ENCODE assay signal across 8 mouse cellular contexts in the genomic region with DNA sequence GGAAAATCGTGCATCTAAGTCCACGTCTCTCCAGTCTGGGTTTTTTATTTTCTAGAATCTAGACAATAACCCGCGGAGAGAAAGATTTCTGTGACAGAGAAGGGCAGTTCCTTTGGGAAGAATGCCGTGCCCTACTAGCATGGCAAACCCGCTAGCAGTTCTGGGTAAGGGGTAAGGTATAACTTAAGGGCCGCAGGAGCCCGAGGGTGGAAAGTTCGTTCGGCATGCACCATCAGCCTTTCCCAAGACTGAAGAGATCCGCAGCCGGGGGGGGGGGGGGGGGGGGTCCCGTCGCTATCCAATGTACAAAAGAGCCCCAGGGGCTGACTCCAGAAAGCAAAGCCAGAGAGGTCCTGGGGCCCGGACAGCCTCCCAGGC. TPM values are rescaled to one million over a fixed set of nuclear protein-coding genes. Genes with fewer than 3 reads are reported as not detected.
DNase-seq lines count a peak whose midpoint lies in the region; ATAC-seq and TF ChIP-seq lines count a peak whose summit lies in the region.

No protein-coding gene starts in this region.

- peak overlapping the region; percentile 60 for H3ac ChIP-seq in C2C12 (ENCODE audit: control insufficient read depth, insufficient read length, low read depth)

- peaks cover 11% of the 10 kb centered on the region for H3K79me3 ChIP-seq in C2C12 (ENCODE audit: low read depth)

- peak overlapping the region; percentile 69 for H3K4me2 ChIP-seq in heart, embryonic 13.5 days
- peak overlapping the region; percentile 54 for H3K4me2 ChIP-seq in hindbrain, embryonic 15.5 days
- peak overlapping the region; percentile 54 for H3K4me2 ChIP-seq in midbrain, embryonic 14.5 days (ENCODE audit: low read length)

- WGBS in heart, embryonic 13.5 days = 16% methylated on average over 11 of the region's 15 CpGs
- 24% methylated on average over 11 of the region's 15 CpGs for WGBS in hindbrain, embryonic 15.5 days
- 24% methylated on average over 14 of the region's 15 CpGs for WGBS in midbrain, embryonic 14.5 days

- TF ChIP-seq POLR2A in bone marrow macrophage, adult 2 months (IDR thresholded peaks at IDR 0.05; ENCODE audit: borderline replicate concordance, low read depth, low read length) = no peak

- H3K9ac ChIP-seq in heart, embryonic 13.5 days = peak overlapping the region; percentile 88
- peak overlapping the region; percentile 75 for H3K9ac ChIP-seq in hindbrain, embryonic 15.5 days
- H3K9ac ChIP-seq in midbrain, embryonic 14.5 days (replicated peaks; ENCODE audit: low read length) = peak overlapping the region; percentile 78

- no peak for ATAC-seq in heart, embryonic 13.5 days (ENCODE audit: extremely low read depth, insufficient number of reproducible peaks, low FRiP score, low TSS enrichment)
- ATAC-seq in hindbrain, embryonic 15.5 days (ENCODE audit: low FRiP score, low read depth) = peak; percentile 46; the same call in 1 of the 2 replicates
- ATAC-seq in midbrain, embryonic 14.5 days (ENCODE audit: low FRiP score, low TSS enrichment) = peak; percentile 44

- peaks cover 6% of the 10 kb centered on the region for H3K4me1 ChIP-seq in heart, embryonic 13.5 days
- 0 out of 2 replicates have a peak, but pooled peaks cover 3% of the 10 kb centered on the region for H3K4me1 ChIP-seq in bone marrow macrophage, adult 2 months (ENCODE audit: control insufficient read depth, insufficient read depth, low read length)
- H3K4me1 ChIP-seq in hindbrain, embryonic 15.5 days (replicated peaks) = peaks cover 8% of the 10 kb centered on the region
- peaks cover 6% of the 10 kb centered on the region; the same call in 1 of the 2 replicates for H3K4me1 ChIP-seq in midbrain, embryonic 14.5 days (ENCODE audit: control insufficient read depth, insufficient read depth, low read length)

- peaks cover 29% of the 10 kb centered on the region for H3K36me3 ChIP-seq in heart, embryonic 13.5 days
- peaks cover 19% of the 10 kb centered on the region for H3K36me3 ChIP-seq in C2C12 (ENCODE audit: control insufficient read depth, insufficient read depth)
- 0 out of 2 replicates have a peak, but pooled peaks cover 11% of the 10 kb centered on the region for H3K36me3 ChIP-seq in hindbrain, embryonic 15.5 days
- H3K36me3 ChIP-seq in midbrain, embryonic 14.5 days (ENCODE audit: control insufficient read depth, insufficient read depth, low read length) = peaks cover 11% of the 10 kb centered on the region; the same call in 1 of the 2 replicates

- H3K4me3 ChIP-seq in heart, embryonic 13.5 days = peak overlapping the region; percentile 72
- peak overlapping the region; percentile 42 for H3K4me3 ChIP-seq in C2C12 (ENCODE audit: insufficient read depth, poor library complexity, severe bottlenecking)
- H3K4me3 ChIP-seq in bone marrow macrophage, adult 2 months (ENCODE audit: insufficient read depth, low read length) = peak overlapping the region; percentile 82
- peak overlapping the region; percentile 71 for H3K4me3 ChIP-seq in hindbrain, embryonic 15.5 days
- H3K4me3 ChIP-seq in midbrain, embryonic 14.5 days (replicated peaks; ENCODE audit: low read depth, low read length) = peak overlapping the region; percentile 58

- peak overlapping the region; percentile 87 for H3K27ac ChIP-seq in heart, embryonic 13.5 days (replicated peaks)
- H3K27ac ChIP-seq in bone marrow macrophage, adult 2 months (ENCODE audit: insufficient read depth, low read depth, low read length) = no peak overlapping the region; the same call in 1 of the 2 replicates
- peak overlapping the region; percentile 89 for H3K27ac ChIP-seq in hindbrain, embryonic 15.5 days (replicated peaks)
- peak overlapping the region; percentile 89 for H3K27ac ChIP-seq in midbrain, embryonic 14.5 days (replicated peaks; ENCODE audit: low read depth, low read length)

- H3K27me3 ChIP-seq in heart, embryonic 13.5 days (replicated peaks) = no peaks in the 10 kb centered on the region
- no peaks in the 10 kb centered on the region for H3K27me3 ChIP-seq in C2C12 (ENCODE audit: control insufficient read depth, insufficient read depth, insufficient read length)
- H3K27me3 ChIP-seq in hindbrain, embryonic 15.5 days = no peaks in the 10 kb centered on the region
- no peaks in the 10 kb centered on the region for H3K27me3 ChIP-seq in midbrain, embryonic 14.5 days (ENCODE audit: control insufficient read depth, insufficient read depth, low read length)

- no peak for TF ChIP-seq CTCF in C2C12 (IDR thresholded peaks at IDR 0.05; ENCODE audit: control insufficient read depth, insufficient read depth, insufficient read length)
- no peak for TF ChIP-seq CTCF in bone marrow macrophage, adult 2 months (IDR thresholded peaks at IDR 0.05; ENCODE audit: low read depth, low read length)

- H3K9me3 ChIP-seq in heart, embryonic 13.5 days = no peaks in the 10 kb centered on the region
- H3K9me3 ChIP-seq in hindbrain, embryonic 15.5 days = no peaks in the 10 kb centered on the region
- no peaks in the 10 kb centered on the region for H3K9me3 ChIP-seq in midbrain, embryonic 14.5 days (ENCODE audit: control insufficient read depth, low read length)

- peaks cover 31% of the 10 kb centered on the region for H3K79me2 ChIP-seq in C2C12 (ENCODE audit: control insufficient read depth, insufficient read depth)

- DNase-seq in heart, postnatal 4 days = no peak
- peak; percentile 37 for DNase-seq in midbrain, embryonic 14.5 days
- DNase-seq in spleen, postnatal 10 days (ENCODE audit: low spot score in 2 of 2) = no peak
- no peak for DNase-seq in ovary, adult 18-20 months (ENCODE audit: low spot score)

TF ChIP-seq in C2C12, 6 proteins besides CTCF, POLR2A, EP300 and RAD21:
- TF ChIP-seq FOSL1 (IDR thresholded peaks at IDR 0.05; ENCODE audit: insufficient read depth, low read length, poor library complexity, severe bottlenecking) (no peak), MYOG (IDR thresholded peaks at IDR 0.05; ENCODE audit: control insufficient read depth, extremely low read depth, insufficient read length) (no peak), MAX (IDR thresholded peaks at IDR 0.05) (no peak), MYOD1 (IDR thresholded peaks at IDR 0.05; ENCODE audit: control insufficient read depth, insufficient read length, low read depth) (no peak), USF1 (IDR thresholded peaks at IDR 0.05; ENCODE audit: low read depth) (no peak), CEBPB (IDR thresholded peaks at IDR 0.05; ENCODE audit: low read depth) (no peak)

RNA-seq across cellular contexts. Expression of a gene that starts 0.6 kb away (rescaled TPM):
- polyA plus RNA-seq in heart, embryonic 13.5 days (2015; fragmentation: Nextera tagmentation; extraction: Ambion mirVana) = 5.0 TPM in 2 replicates
- 10 to 100 TPM; 14.4 to 16.8 TPM for total RNA-seq in heart, postnatal 4 days (2021)
- polyA plus RNA-seq in C2C12 (2012; fragmentation: generic; extraction: Trizol) = 3.5 TPM
- 8.1 and 11.4 TPM in 2 replicates for polyA plus RNA-seq in bone marrow macrophage, adult 2 months (2012; ENCODE audit: insufficient read depth, insufficient read length, missing spikeins)
- 7.7 and 9.9 TPM in 2 replicates for polyA plus RNA-seq in hindbrain, embryonic 15.5 days (2015; fragmentation: Nextera tagmentation; extraction: Ambion mirVana)
- polyA plus RNA-seq in midbrain, embryonic 14.5 days (2014; fragmentation: Nextera tagmentation; extraction: Ambion mirVana) = 15.7 and 17.2 TPM in 2 replicates

RNA-seq across cellular contexts. Expression of a gene that starts 29.5 kb away (rescaled TPM):
- polyA plus RNA-seq in heart, embryonic 13.5 days (2015; fragmentation: Nextera tagmentation; extraction: Ambion mirVana) = 8.4 and 9.0 TPM in 2 replicates
- total RNA-seq in heart, postnatal 4 days (2021) = 1 to 10 TPM; 3.9 to 4.2 TPM
- polyA plus RNA-seq in C2C12 (2012; fragmentation: generic; extraction: Trizol) = 7.9 TPM
- 5.0 and 6.9 TPM in 2 replicates for polyA plus RNA-seq in bone marrow macrophage, adult 2 months (2012; ENCODE audit: insufficient read depth, insufficient read length, missing spikeins)
- 41.7 and 44.3 TPM in 2 replicates for polyA plus RNA-seq in hindbrain, embryonic 15.5 days (2015; fragmentation: Nextera tagmentation; extraction: Ambion mirVana)
- 40.5 and 42.1 TPM in 2 replicates for polyA plus RNA-seq in midbrain, embryonic 14.5 days (2014; fragmentation: Nextera tagmentation; extraction: Ambion mirVana)
